Mouse (Mus musculus) embryonic facial prominence, embryonic 12.5 days (tissue): ENCODE measurements around the gene Morc3. TPM values are rescaled to one million over a fixed set of nuclear protein-coding genes. Genes with fewer than 3 reads are reported as not detected.

Experiments used
- polyA plus RNA-seq: library from polyadenylated mRNA; unstranded; fragments of >200 nt; fragmentation: Nextera tagmentation; extraction: Ambion mirVana; gene quantifications from 2 replicates; pipeline ENCODE4 v1.2.1, GENCODE M21; 2016

Morc3 gene
- polyA plus RNA-seq, 1 experiment from 2014 or later = 42.3 TPM

Other genes with a start within 250 kb of the Morc3 start
- 20.8 and 23.1 TPM in 2 replicates for gene Setd4, start 228.1 kb upstream of the Morc3 start, polyA plus RNA-seq
- gene Cbr1, start 226.3 kb upstream of the Morc3 start, polyA plus RNA-seq = 132 and 133 TPM in 2 replicates
- gene Gm5678, start 204.0 kb upstream of the Morc3 start, polyA plus RNA-seq = not detected in 2 replicates
- 3.3 and 4.4 TPM in 2 replicates for gene Cbr3, start 148.9 kb upstream of the Morc3 start, polyA plus RNA-seq
- gene Dop1b, start 120.2 kb upstream of the Morc3 start, polyA plus RNA-seq = 11.9 and 12.2 TPM in 2 replicates
- 93.5 and 99.0 TPM in 2 replicates for gene Chaf1b, start 51.8 kb downstream of the Morc3 start, polyA plus RNA-seq
- 0.15 TPM in 1 of 2 replicates, not detected in the other for gene Cldn14, start 176.7 kb downstream of the Morc3 start, polyA plus RNA-seq